Mouse (Mus musculus): ENCODE data around the gene Ptprg.

GRCm38 (mm10) chr14:11841621-11842020 is 288.3 kb downstream of the Ptprg start:
- TF ChIP-seq CTCF (IDR thresholded peaks at IDR 0.05; ENCODE audit: borderline replicate concordance, extremely low read depth, insufficient read depth, insufficient read length) (no peak), POLR2A (IDR thresholded peaks at IDR 0.05; ENCODE audit: borderline replicate concordance, extremely low read depth, insufficient read depth, insufficient read length, poor library complexity, severe bottlenecking) (no peak)
